Mouse (Mus musculus): ENCODE data around the gene Mcrip2. TPM values are rescaled to one million over a fixed set of nuclear protein-coding genes. Genes with fewer than 3 reads are reported as not detected.
A peak's percentile ranks its signal among the peaks of the same experiment; 100 is the strongest.

Mcrip2 gene
- total and polyA plus RNA-seq, 2 experiments from 2014 or later = 29.9 to 39.5 TPM

- DNase-seq (ENCODE audit: low spot score) (peak; percentile 51), ATAC-seq (ENCODE audit: low FRiP score) (no peak)
- no peaks in the 10 kb centered on the region for H3K27me3 ChIP-seq (ENCODE audit: insufficient read depth, low read length)
- peaks cover 45% of the 10 kb centered on the region for H3K36me3 ChIP-seq (ENCODE audit: insufficient read depth, low read length)
- peaks cover 27% of the 10 kb centered on the region for H3K4me1 ChIP-seq (ENCODE audit: insufficient read depth, low read length)
- H3K4me2 ChIP-seq (ENCODE audit: low read depth, low read length, poor library complexity, severe bottlenecking) = peak overlapping the region; percentile 75
- no peak for TF ChIP-seq CTCF (IDR thresholded peaks at IDR 0.05)
- 11% methylated on average over 3 of the region's 3 CpGs for WGBS
- H3K9me3 ChIP-seq (ENCODE audit: low read length) = no peaks in the 10 kb centered on the region
- H3K27ac ChIP-seq (ENCODE audit: low read depth, low read length) = peak overlapping the region; percentile 82
- H3K4me3 ChIP-seq (ENCODE audit: low read depth, low read length) = peak overlapping the region; percentile 41; the same call in 1 of the 2 replicates
- peak overlapping the region; percentile 81; the same call in 1 of the 2 replicates for H3K9ac ChIP-seq (replicated peaks; ENCODE audit: low read length, poor library complexity, severe bottlenecking)
These were observed 31.0 kb downstream of the Mcrip2 start for GRCm38 (mm10) chr17:25837533-25837932.

GRCm38 (mm10) chr17:25837076-25837410 lies 31.5 kb downstream of the Mcrip2 start, which contains the start of gene Rhbdl1:
Rhbdl1 (minus strand) TSS chr17:25837295.
- Histone ChIP-seq H3K27ac (ENCODE audit: low read depth, low read length) (peak within 1 kb of the TSS; percentile 82), H3K9ac (replicated peaks; ENCODE audit: low read length, poor library complexity, severe bottlenecking) (peak within 1 kb of the TSS; percentile 81), H3K4me1 (ENCODE audit: insufficient read depth, low read length) (peaks cover 27% of the 10 kb centered on the region), H3K9me3 (ENCODE audit: low read length) (no peaks in the 10 kb centered on the region), H3K36me3 (ENCODE audit: insufficient read depth, low read length) (peaks cover 44% of the 10 kb centered on the region), H3K4me2 (ENCODE audit: low read depth, low read length, poor library complexity, severe bottlenecking) (peak within 1 kb of the TSS; percentile 75), H3K4me3 (ENCODE audit: low read depth, low read length) (peak within 1 kb of the TSS; percentile 41), H3K27me3 (ENCODE audit: insufficient read depth, low read length) (no peaks in the 10 kb centered on the region)
- ATAC-seq (ENCODE audit: low FRiP score) = peak; percentile 50; the same call in 1 of the 2 replicates
- under 1% methylated on average over 26 of the region's 29 CpGs for WGBS
- no peak for TF ChIP-seq CTCF (IDR thresholded peaks at IDR 0.05)
- DNase-seq (ENCODE audit: low spot score) = peak; percentile 88

GRCm38 (mm10) chr17:25836397-25837075 lies 32.0 kb downstream of the Mcrip2 start:
- H3K4me2 ChIP-seq (ENCODE audit: low read depth, low read length, poor library complexity, severe bottlenecking) = peak overlapping the region; percentile 75
- H3K27me3 ChIP-seq (ENCODE audit: insufficient read depth, low read length) = no peaks in the 10 kb centered on the region
- 21% methylated on average over 23 of the region's 23 CpGs for WGBS
- no peaks in the 10 kb centered on the region for H3K9me3 ChIP-seq (ENCODE audit: low read length)
- peaks cover 32% of the 10 kb centered on the region for H3K4me1 ChIP-seq (ENCODE audit: insufficient read depth, low read length)
- peaks cover 41% of the 10 kb centered on the region for H3K36me3 ChIP-seq (ENCODE audit: insufficient read depth, low read length)
- peak overlapping the region; percentile 82 for H3K27ac ChIP-seq (ENCODE audit: low read depth, low read length)
- DNase-seq (ENCODE audit: low spot score) = no peak
- H3K9ac ChIP-seq (replicated peaks; ENCODE audit: low read length, poor library complexity, severe bottlenecking) = peak overlapping the region; percentile 81
- no peak for TF ChIP-seq CTCF (IDR thresholded peaks at IDR 0.05)
- peak overlapping the region; percentile 41 for H3K4me3 ChIP-seq (ENCODE audit: low read depth, low read length)
- ATAC-seq (ENCODE audit: low FRiP score) = no peak

- Histone ChIP-seq H3K9ac (replicated peaks; ENCODE audit: low read length, poor library complexity, severe bottlenecking) (peak overlapping the region; percentile 81; the same call in 1 of the 2 replicates), H3K27me3 (ENCODE audit: insufficient read depth, low read length) (no peaks in the 10 kb centered on the region), H3K4me2 (ENCODE audit: low read depth, low read length, poor library complexity, severe bottlenecking) (peak overlapping the region; percentile 75), H3K4me1 (ENCODE audit: insufficient read depth, low read length) (peaks cover 35% of the 10 kb centered on the region), H3K4me3 (ENCODE audit: low read depth, low read length) (peak overlapping the region; percentile 41; the same call in 1 of the 2 replicates), H3K27ac (ENCODE audit: low read depth, low read length) (0 out of 2 replicates have a peak overlapping the region, but pooled peaks have one; percentile 82), H3K9me3 (ENCODE audit: low read length) (no peaks in the 10 kb centered on the region), H3K36me3 (ENCODE audit: insufficient read depth, low read length) (peaks cover 41% of the 10 kb centered on the region)
- DNase-seq (ENCODE audit: low spot score) (no peak), ATAC-seq (ENCODE audit: low FRiP score) (no peak)
- WGBS = 94% methylated on average over 16 of the region's 16 CpGs
- TF ChIP-seq CTCF (IDR thresholded peaks at IDR 0.05) = no peak
These were observed 32.7 kb downstream of the Mcrip2 start for GRCm38 (mm10) chr17:25835816-25836215.

GRCm38 (mm10) chr17:25835301-25835700 lies 33.3 kb downstream of the Mcrip2 start:
- Histone ChIP-seq H3K9me3 (ENCODE audit: low read length) (no peaks in the 10 kb centered on the region), H3K36me3 (ENCODE audit: insufficient read depth, low read length) (peaks cover 41% of the 10 kb centered on the region), H3K4me1 (ENCODE audit: insufficient read depth, low read length) (peaks cover 35% of the 10 kb centered on the region), H3K9ac (replicated peaks; ENCODE audit: low read length, poor library complexity, severe bottlenecking) (no peak overlapping the region), H3K4me2 (ENCODE audit: low read depth, low read length, poor library complexity, severe bottlenecking) (peak overlapping the region; percentile 76), H3K27me3 (ENCODE audit: insufficient read depth, low read length) (no peaks in the 10 kb centered on the region), H3K27ac (ENCODE audit: low read depth, low read length) (no peak overlapping the region), H3K4me3 (ENCODE audit: low read depth, low read length) (no peak overlapping the region)
- ATAC-seq (ENCODE audit: low FRiP score) (no peak), DNase-seq (ENCODE audit: low spot score) (no peak)
- no peak for TF ChIP-seq CTCF (IDR thresholded peaks at IDR 0.05)
- WGBS = 92% methylated on average over 7 of the region's 7 CpGs

- H3K36me3 ChIP-seq (ENCODE audit: insufficient read depth, low read length) = peaks cover 42% of the 10 kb centered on the region
- H3K27ac ChIP-seq (ENCODE audit: low read depth, low read length) = peak overlapping the region; percentile 32; the same call in 1 of the 2 replicates
- H3K27me3 ChIP-seq (ENCODE audit: insufficient read depth, low read length) = no peaks in the 10 kb centered on the region
- 87% methylated on average over 12 of the region's 12 CpGs for WGBS
- TF ChIP-seq CTCF (IDR thresholded peaks at IDR 0.05) = no peak
- peak overlapping the region; percentile 81; the same call in 1 of the 2 replicates for H3K4me3 ChIP-seq (ENCODE audit: low read depth, low read length)
- H3K9me3 ChIP-seq (ENCODE audit: low read length) = no peaks in the 10 kb centered on the region
- peak overlapping the region; percentile 76 for H3K4me2 ChIP-seq (ENCODE audit: low read depth, low read length, poor library complexity, severe bottlenecking)
- DNase-seq (ENCODE audit: low spot score) (no peak), ATAC-seq (ENCODE audit: low FRiP score) (no peak)
- peaks cover 40% of the 10 kb centered on the region for H3K4me1 ChIP-seq (ENCODE audit: insufficient read depth, low read length)
- 0 out of 2 replicates have a peak overlapping the region, but pooled peaks have one; percentile 29 for H3K9ac ChIP-seq (replicated peaks; ENCODE audit: low read length, poor library complexity, severe bottlenecking)
These were observed 33.9 kb downstream of the Mcrip2 start for GRCm38 (mm10) chr17:25834595-25835222.
